Mouse (Mus musculus) central nervous system, embryonic 14 days (tissue): Measurements from ENCODE around the gene Srsf2. TPM values are rescaled to one million over a fixed set of nuclear protein-coding genes. Genes with fewer than 3 reads are reported as not detected.

ENCODE experiments used
- polyA plus RNA-seq: library from polyadenylated mRNA; depleted of rRNA; stranded (reverse); fragments of >200 nt; gene quantifications from 2 replicates; pipeline ENCODE4 v1.2.3, GENCODE M21; 2012; rRNA removed

Gene Srsf2
- 693 and 739 TPM in 2 replicates for polyA plus RNA-seq

GRCm38 (mm10) chr11:116852891-116853511 lies at the start of gene Srsf2:
Gene Srsf2 (minus strand): TSS chr11:116853094.

DNA sequence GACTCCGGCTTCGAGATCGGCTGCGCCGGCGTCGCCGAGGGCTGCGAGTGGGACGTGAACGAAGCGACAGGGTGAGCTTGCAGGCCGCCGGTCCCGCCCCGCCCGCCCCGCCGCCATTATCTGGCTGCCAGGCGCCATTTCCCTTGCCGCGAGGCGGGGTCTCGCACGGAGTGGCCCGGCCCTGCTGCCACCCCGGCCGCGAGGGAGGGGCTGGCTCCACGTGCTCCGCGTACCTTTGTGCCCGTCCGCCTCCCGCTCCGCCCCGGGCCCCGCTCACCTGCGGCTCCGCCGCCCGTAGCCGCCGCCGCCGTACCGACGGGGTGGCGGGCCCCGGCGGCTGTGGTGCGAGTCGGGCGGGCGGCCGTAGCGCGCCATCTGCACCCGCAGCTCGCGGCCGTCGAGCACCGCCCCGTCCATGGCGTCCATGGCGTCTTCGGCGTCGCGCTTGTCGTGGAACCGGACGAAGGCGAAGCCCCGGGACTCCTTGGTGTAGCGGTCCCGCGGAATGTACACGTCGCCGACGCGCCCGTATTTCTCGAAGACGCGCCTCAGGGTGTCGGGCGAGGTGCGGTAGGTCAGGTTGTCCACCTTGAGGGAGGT lies 503 bp downstream of the Srsf2 start, which contains the start of gene Mfsd11:
TSS of gene Mfsd11 (plus strand) at position 150 of the 600 bp plus-strand sequence.

GRCm38 (mm10) chr11:116843261-116844233 lies 9.3 kb downstream of the Srsf2 start, which contains the start of the genes Mettl23 and Jmjd6:
Gene Mettl23 (plus strand): TSS chr11:116843278.
Gene Jmjd6 (minus strand): TSS chr11:116843449.

GRCm38 (mm10) chr11:116827534-116828165 lies 25.2 kb downstream of the Srsf2 start, which contains the start of gene Mxra7:
Gene Mxra7 (minus strand): TSS chr11:116828046.

Other genes starting within 250 kb of the Srsf2 start
- 2.7 and 4.4 TPM in 2 replicates for gene Rhbdf2, start 226.1 kb downstream of the Srsf2 start, polyA plus RNA-seq
- 1.3 TPM in 2 replicates for gene Prcd, start 199.6 kb downstream of the Srsf2 start, polyA plus RNA-seq
- 16.4 and 18.1 TPM in 2 replicates for gene Cygb, start 198.8 kb downstream of the Srsf2 start, polyA plus RNA-seq
- not detected in 2 replicates for gene St6galnac1, start 77.6 kb downstream of the Srsf2 start, polyA plus RNA-seq
- 17.7 and 26.6 TPM in 2 replicates for gene Mxra7, start 25.0 kb downstream of the Srsf2 start, polyA plus RNA-seq
- 54.5 and 57.0 TPM in 2 replicates for gene Mettl23, start 9.8 kb downstream of the Srsf2 start, polyA plus RNA-seq
- 56.7 and 60.6 TPM in 2 replicates for gene Jmjd6, start 9.6 kb downstream of the Srsf2 start, polyA plus RNA-seq
- 35.3 and 37.5 TPM in 2 replicates for gene Mfsd11, start 654 bp downstream of the Srsf2 start, polyA plus RNA-seq
- 63.5 and 77.1 TPM in 2 replicates for gene Mgat5b, start 65.8 kb upstream of the Srsf2 start, polyA plus RNA-seq